Mouse (Mus musculus) liver, embryonic 14.5 days (tissue): Measurements from ENCODE around the gene Npff. TPM values are rescaled to one million over a fixed set of nuclear protein-coding genes. Genes with fewer than 3 reads are reported as not detected.

ENCODE experiments used
- ATAC-seq: fragments of 200-750 bp; cut with Nextera tagmentation; 2 replicates; pipeline ENCODE4 v1.8.0; 2017; ENCODE audit warnings: moderate number of reproducible peaks, mild to moderate bottlenecking, moderate library complexity; ENCODE audit not compliant: insufficient read depth
- DNase-seq, 3 experiments: peaks; one replicate each; pipeline ENCODE4 v3.0.0-alpha.2; 2012 to 2013; ENCODE audit warnings: low read depth in 3 of 3, low spot score in 3 of 3
- H3K27ac ChIP-seq: fragments of 300-500 bp; sonication (generic); 2 replicates; pipeline ENCODE4 v1.5.1; 2014; ENCODE audit warnings: moderate library complexity, mild to moderate bottlenecking, control low read depth, inconsistent platforms
- H3K27me3 ChIP-seq: fragments of 300-500 bp; sonication (generic); 2 replicates; pipeline ENCODE4 v1.6.1; 2014; ENCODE audit warnings: mild to moderate bottlenecking, low read length, moderate library complexity; ENCODE audit not compliant: control insufficient read depth, insufficient read depth
- H3K36me3 ChIP-seq: fragments of 300-500 bp; sonication (generic); replicated peaks from 2 replicates; pipeline ENCODE4 v1.6.1; 2014; ENCODE audit warnings: low read depth; ENCODE audit not compliant: control insufficient read depth, insufficient read depth
- H3K4me1 ChIP-seq, 2 experiments: fragments of 200-500 bp in 1 of 2; fragments of 300-500 bp in 1 of 2; sonication (generic) in 1 of 2; replicated peaks; 2 replicates each; pipeline ENCODE4 v1.6.1; 2012 to 2014; ENCODE audit warnings: antibody characterized with exemption in 1 of 2, inconsistent platforms in 1 of 2, low read length in 1 of 2; ENCODE audit not compliant: control insufficient read depth in 2 of 2, insufficient read depth in 2 of 2
- H3K4me2 ChIP-seq: fragments of 300-500 bp; sonication (generic); 2 replicates; pipeline ENCODE4 v1.6.1; 2014; ENCODE audit warnings: low read depth, mild to moderate bottlenecking, control low read depth, moderate library complexity
- H3K4me3 ChIP-seq, 2 experiments: fragments of 200-500 bp in 1 of 2; fragments of 300-500 bp in 1 of 2; sonication (generic) in 1 of 2; 2 replicates each; pipeline ENCODE4 v1.5.1; 2012 to 2014; ENCODE audit warnings: low read depth in 2 of 2, low read length in 2 of 2, mild to moderate bottlenecking in 2 of 2, control low read depth in 1 of 2, inconsistent platforms in 1 of 2, moderate library complexity in 1 of 2; ENCODE audit not compliant: insufficient read depth in 1 of 2
- H3K9ac ChIP-seq: fragments of 300-500 bp; sonication (generic); replicated peaks from 2 replicates; pipeline ENCODE4 v1.6.1; 2014; ENCODE audit warnings: mild to moderate bottlenecking, control low read depth, moderate library complexity
- H3K9me3 ChIP-seq: fragments of 300-500 bp; sonication (generic); 2 replicates; pipeline ENCODE4 v1.6.1; 2016; ENCODE audit warnings: low read length, mixed read lengths; ENCODE audit not compliant: control insufficient read depth
- CTCF ChIP-seq: IDR thresholded peaks from 2 replicates; pipeline ENCODE4 v1.5.1; 2016; ENCODE audit warnings: antibody characterized with exemption, low read depth, control low read depth
- EP300 ChIP-seq: IDR thresholded peaks from 2 replicates; pipeline ENCODE4 v1.6.1; 2016; ENCODE audit warnings: antibody characterized with exemption, low read depth
- WGBS: fragments of 180-500 bp; shearing (Covaris S2); extraction: QIAGEN DNeasy Blood & Tissue Kit; methylation state at CpG from one replicate; pipeline ENCODE4 v1.1.7; 2014; ENCODE audit not compliant: insufficient replicate concordance; 5-methylcytosine and 5-hydroxymethylcytosine counted together
- polyA plus RNA-seq, 2 experiments: library from polyadenylated mRNA; depleted of rRNA in 1 of 2; stranded (reverse) in 1 of 2; unstranded in 1 of 2; fragments of >200 nt; fragmentation: Nextera tagmentation in 1 of 2; extraction: Ambion mirVana in 1 of 2; gene quantifications; 2 replicates each; pipeline versions ENCODE4 v1.2.1 to v1.2.3; 2012 to 2014

The Npff gene
- polyA plus RNA-seq, 2 experiments = 0.19 to 1.2 TPM

- H3K27me3 ChIP-seq = no peaks in the 10 kb centered on the region
- no peak overlapping the region for H3K9ac ChIP-seq
- H3K4me2 ChIP-seq = no peak overlapping the region
- TF ChIP-seq EP300 (no peak), CTCF (no peak)
- whole genome bisulfite sequencing = 62% methylated on average over 4 of the region's 4 CpGs
- H3K36me3 ChIP-seq = no peaks in the 10 kb centered on the region; the same call in 1 of the 2 replicates
- H3K4me3 ChIP-seq = no peak overlapping the region
- H3K27ac ChIP-seq = no peak overlapping the region
- ATAC-seq = no peak
- H3K4me1 ChIP-seq = peaks cover 8 to 9% of the 10 kb centered on the region in 2 experiments
- no peak for DNase-seq
- H3K9me3 ChIP-seq = no peaks in the 10 kb centered on the region
Measured at GRCm38 (mm10) chr15:102521480-102521879, 3.3 kb downstream of the Npff start.

- whole genome bisulfite sequencing = 22% methylated on average over 4 of the region's 4 CpGs
- Histone ChIP-seq H3K4me3 (no peak overlapping the region), H3K9me3 (no peaks in the 10 kb centered on the region), H3K27ac (no peak overlapping the region), H3K27me3 (peaks cover 3% of the 10 kb centered on the region), H3K9ac (peak overlapping the region; percentile 7; the same call in 1 of the 2 replicates), H3K4me1 (peaks cover 11 to 13% of the 10 kb centered on the region in 2 experiments), H3K36me3 (no peaks in the 10 kb centered on the region; the same call in 1 of the 2 replicates), H3K4me2 (peak overlapping the region; percentile 93)
- peak in 1 of 3 experiments; percentile 42 for DNase-seq
- TF ChIP-seq EP300 (no peak), CTCF (0 out of 2 replicates have a peak, but pooled peaks have one; percentile 8)
- no peak for ATAC-seq
Measured at GRCm38 (mm10) chr15:102520416-102520815, 4.3 kb downstream of the Npff start.

- 28% methylated on average over 17 of the region's 17 CpGs for WGBS
Measured at GRCm38 (mm10) chr15:102519211-102520141, 5.3 kb downstream of the Npff start.

GRCm38 (mm10) chr15:102518859-102519201 is 5.9 kb downstream of the Npff start:
- Histone ChIP-seq H3K4me3 (peak overlapping the region; percentile 72 to 87), H3K27me3 (peaks cover 3% of the 10 kb centered on the region), H3K9ac (peak overlapping the region; percentile 78), H3K9me3 (no peaks in the 10 kb centered on the region), H3K27ac (peak overlapping the region; percentile 73), H3K4me1 (peaks cover 11 to 13% of the 10 kb centered on the region in 2 experiments), H3K36me3 (no peaks in the 10 kb centered on the region), H3K4me2 (peak overlapping the region; percentile 93)
- 2% methylated on average over 9 of the region's 9 CpGs for WGBS
- TF ChIP-seq EP300 (no peak), CTCF (no peak)
- DNase-seq = no peak
- no peak for ATAC-seq

More at GRCm38 (mm10) chr15:102519211-102520141, 5.3 kb downstream of the Npff start:
- no peaks in the 10 kb centered on the region for H3K36me3 ChIP-seq
- DNase-seq (no peak), ATAC-seq (no peak)
- H3K4me2 ChIP-seq = peak overlapping the region; percentile 93
- H3K27me3 ChIP-seq = peaks cover 3% of the 10 kb centered on the region
- peak overlapping the region; percentile 73 for H3K27ac ChIP-seq
- H3K9me3 ChIP-seq = no peaks in the 10 kb centered on the region
- H3K4me3 ChIP-seq = peak overlapping the region; percentile 72 to 87
- peak overlapping the region; percentile 78 for H3K9ac ChIP-seq
- no peak for TF ChIP-seq CTCF
- TF ChIP-seq EP300 = no peak
- peaks cover 11 to 13% of the 10 kb centered on the region in 2 experiments for H3K4me1 ChIP-seq
